Mouse (Mus musculus): ENCODE results near the gene Kcnk3. TPM values are rescaled to one million over a fixed set of nuclear protein-coding genes. Genes with fewer than 3 reads are reported as not detected.

The Kcnk3 gene
- polyA plus RNA-seq, 1 experiment from 2014 or later = 0.65 TPM

- no peak overlapping the region for H3K9ac ChIP-seq (ENCODE audit: low read depth, low read length)
Observed at GRCm38 (mm10) chr5:30626331-30627105, 38.5 kb downstream of the Kcnk3 start.

GRCm38 (mm10) chr5:30628511-30628910 is 40.5 kb downstream of the Kcnk3 start:
- DNase-seq (ENCODE audit: low spot score) (no peak), ATAC-seq (ENCODE audit: low FRiP score) (no peak)
- peaks cover under 1% of the 10 kb centered on the region; the same call in 1 of the 2 replicates for H3K27me3 ChIP-seq (ENCODE audit: control insufficient read depth, insufficient read depth, low read length)
- no peak overlapping the region for H3K4me3 ChIP-seq (ENCODE audit: low read depth, low read length)
- no peaks in the 10 kb centered on the region for H3K36me3 ChIP-seq (ENCODE audit: control insufficient read depth, insufficient read depth, low read length)
- WGBS = 74% methylated on average over 3 of the region's 3 CpGs
- H3K4me2 ChIP-seq (replicated peaks; ENCODE audit: low read depth, low read length) = no peak overlapping the region
- no peaks in the 10 kb centered on the region for H3K9me3 ChIP-seq (ENCODE audit: control insufficient read depth, low read length)
- no peak overlapping the region for H3K27ac ChIP-seq (ENCODE audit: low read depth, low read length)
- no peaks in the 10 kb centered on the region for H3K4me1 ChIP-seq (replicated peaks; ENCODE audit: control insufficient read depth, insufficient read depth, low read length)
- no peak overlapping the region for H3K9ac ChIP-seq (ENCODE audit: low read depth, low read length)

More at GRCm38 (mm10) chr5:30626331-30627105, 38.5 kb downstream of the Kcnk3 start:
- peaks cover 16% of the 10 kb centered on the region for H3K27me3 ChIP-seq (ENCODE audit: control insufficient read depth, insufficient read depth, low read length)
- no peak overlapping the region for H3K27ac ChIP-seq (ENCODE audit: low read depth, low read length)
- no peaks in the 10 kb centered on the region for H3K9me3 ChIP-seq (ENCODE audit: control insufficient read depth, low read length)
- H3K4me2 ChIP-seq (replicated peaks; ENCODE audit: low read depth, low read length) = no peak overlapping the region
- H3K4me1 ChIP-seq (replicated peaks; ENCODE audit: control insufficient read depth, insufficient read depth, low read length) = peaks cover 9% of the 10 kb centered on the region
- no peak overlapping the region for H3K4me3 ChIP-seq (ENCODE audit: low read depth, low read length)
- DNase-seq (ENCODE audit: low spot score) (no peak), ATAC-seq (ENCODE audit: low FRiP score) (no peak)
- H3K36me3 ChIP-seq (ENCODE audit: control insufficient read depth, insufficient read depth, low read length) = no peaks in the 10 kb centered on the region
- WGBS = 85% methylated on average over 8 of the region's 8 CpGs

DNA sequence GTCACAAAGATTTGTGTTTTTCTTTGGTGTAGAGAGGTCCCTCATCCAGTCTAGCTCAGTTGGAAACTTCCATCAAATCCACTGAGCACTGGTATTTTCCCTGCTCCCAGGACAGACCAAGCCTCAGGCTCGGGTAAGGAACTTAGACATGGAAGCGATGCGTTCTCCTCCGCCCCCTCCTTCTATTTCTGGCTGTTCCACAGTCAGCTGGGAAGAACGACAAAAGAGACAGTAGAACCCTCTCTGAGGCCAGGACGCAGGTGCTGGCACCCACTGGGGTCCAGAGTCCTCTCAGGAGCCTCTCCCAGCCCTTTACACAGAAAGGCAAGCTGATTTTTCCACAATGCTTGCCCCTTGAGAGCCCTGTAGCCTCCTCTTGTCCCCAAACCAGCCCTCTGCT is 42.4 kb downstream of the Kcnk3 start:
- H3K9me3 ChIP-seq (ENCODE audit: control insufficient read depth, low read length) = no peaks in the 10 kb centered on the region
- ATAC-seq (ENCODE audit: low FRiP score) = no peak
- no peaks in the 10 kb centered on the region for H3K27me3 ChIP-seq (ENCODE audit: control insufficient read depth, insufficient read depth, low read length)
- no peaks in the 10 kb centered on the region for H3K36me3 ChIP-seq (ENCODE audit: control insufficient read depth, insufficient read depth, low read length)
- no peak overlapping the region for H3K4me3 ChIP-seq (ENCODE audit: low read depth, low read length)
- no peak overlapping the region for H3K27ac ChIP-seq (ENCODE audit: low read depth, low read length)
- no peak overlapping the region for H3K9ac ChIP-seq (ENCODE audit: low read depth, low read length)
- WGBS = 82% methylated on average over 6 of the region's 6 CpGs
- no peak for DNase-seq (ENCODE audit: low spot score)
- H3K4me1 ChIP-seq (replicated peaks; ENCODE audit: control insufficient read depth, insufficient read depth, low read length) = no peaks in the 10 kb centered on the region
- H3K4me2 ChIP-seq (replicated peaks; ENCODE audit: low read depth, low read length) = no peak overlapping the region

DNA sequence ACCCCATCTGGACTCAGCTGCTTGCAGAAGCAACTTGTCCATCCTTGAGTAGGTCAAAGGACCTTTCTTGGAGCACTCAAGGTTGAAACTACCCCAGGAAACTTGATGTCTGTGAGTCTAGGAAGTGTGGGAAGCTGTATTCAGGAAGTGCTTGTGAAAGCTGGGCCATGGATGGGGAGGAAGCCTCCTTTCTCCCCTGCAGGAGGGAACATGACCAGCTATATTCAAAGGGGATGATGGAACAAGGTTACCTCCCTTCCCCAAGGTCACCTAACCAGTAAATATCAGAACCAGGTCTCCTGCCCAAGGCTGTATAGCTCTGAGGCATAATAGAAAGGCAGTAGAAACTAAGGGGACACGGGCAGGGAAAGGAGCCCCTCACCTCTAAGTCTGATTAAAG is 44.2 kb downstream of the Kcnk3 start:
- DNase-seq (ENCODE audit: low spot score) (no peak), ATAC-seq (ENCODE audit: low FRiP score) (no peak)
- Histone ChIP-seq H3K4me3 (ENCODE audit: low read depth, low read length) (no peak overlapping the region), H3K27me3 (ENCODE audit: control insufficient read depth, insufficient read depth, low read length) (0 out of 2 replicates have a peak, but pooled peaks cover 2% of the 10 kb centered on the region), H3K4me2 (replicated peaks; ENCODE audit: low read depth, low read length) (no peak overlapping the region), H3K9ac (ENCODE audit: low read depth, low read length) (no peak overlapping the region), H3K9me3 (ENCODE audit: control insufficient read depth, low read length) (no peaks in the 10 kb centered on the region), H3K4me1 (replicated peaks; ENCODE audit: control insufficient read depth, insufficient read depth, low read length) (no peaks in the 10 kb centered on the region), H3K27ac (ENCODE audit: low read depth, low read length) (no peak overlapping the region), H3K36me3 (ENCODE audit: control insufficient read depth, insufficient read depth, low read length) (no peaks in the 10 kb centered on the region)
- WGBS = 80% methylated on average over 1 of the region's 1 CpGs

GRCm38 (mm10) chr5:30636994-30637393 is 49.0 kb downstream of the Kcnk3 start:
- Histone ChIP-seq H3K36me3 (ENCODE audit: control insufficient read depth, insufficient read depth, low read length) (no peaks in the 10 kb centered on the region), H3K9me3 (ENCODE audit: control insufficient read depth, low read length) (no peaks in the 10 kb centered on the region), H3K27ac (ENCODE audit: low read depth, low read length) (no peak overlapping the region), H3K9ac (ENCODE audit: low read depth, low read length) (no peak overlapping the region), H3K27me3 (ENCODE audit: control insufficient read depth, insufficient read depth, low read length) (0 out of 2 replicates have a peak, but pooled peaks cover 2% of the 10 kb centered on the region), H3K4me2 (replicated peaks; ENCODE audit: low read depth, low read length) (no peak overlapping the region), H3K4me3 (ENCODE audit: low read depth, low read length) (no peak overlapping the region), H3K4me1 (replicated peaks; ENCODE audit: control insufficient read depth, insufficient read depth, low read length) (no peaks in the 10 kb centered on the region)
- DNase-seq (ENCODE audit: low spot score) (no peak), ATAC-seq (ENCODE audit: low FRiP score) (no peak)
- WGBS = 62% methylated on average over 7 of the region's 7 CpGs

DNA sequence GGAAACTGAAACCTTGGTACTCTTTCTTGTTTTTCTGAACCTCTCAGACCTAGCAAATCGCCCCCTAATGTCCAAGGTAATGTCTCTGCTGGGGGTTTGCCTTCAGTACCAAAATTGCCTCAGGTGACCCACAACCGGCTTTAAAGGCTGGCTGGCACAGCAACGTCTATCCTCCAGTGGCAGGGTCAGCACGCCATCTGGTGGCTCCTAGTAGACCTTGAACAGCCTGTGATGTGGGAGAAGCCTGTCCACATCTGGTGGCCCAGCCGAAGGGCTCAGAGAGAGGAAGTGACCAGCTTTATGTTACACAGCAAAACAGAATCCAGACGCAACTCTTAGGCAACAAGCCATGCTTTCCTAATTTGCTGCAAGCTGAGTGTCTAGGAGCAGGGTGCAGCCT is 50.1 kb downstream of the Kcnk3 start:
- no peak overlapping the region for H3K9ac ChIP-seq (ENCODE audit: low read depth, low read length)
- no peak overlapping the region for H3K4me2 ChIP-seq (replicated peaks; ENCODE audit: low read depth, low read length)
- H3K4me1 ChIP-seq (replicated peaks; ENCODE audit: control insufficient read depth, insufficient read depth, low read length) = no peaks in the 10 kb centered on the region
- H3K36me3 ChIP-seq (ENCODE audit: control insufficient read depth, insufficient read depth, low read length) = no peaks in the 10 kb centered on the region
- DNase-seq (ENCODE audit: low spot score) = peak; percentile 77
- 5% methylated on average over 6 of the region's 6 CpGs for WGBS
- no peaks in the 10 kb centered on the region for H3K9me3 ChIP-seq (ENCODE audit: control insufficient read depth, low read length)
- H3K27me3 ChIP-seq (ENCODE audit: control insufficient read depth, insufficient read depth, low read length) = 0 out of 2 replicates have a peak, but pooled peaks cover 2% of the 10 kb centered on the region
- no peak overlapping the region for H3K27ac ChIP-seq (ENCODE audit: low read depth, low read length)
- ATAC-seq (ENCODE audit: low FRiP score) = no peak
- no peak overlapping the region for H3K4me3 ChIP-seq (ENCODE audit: low read depth, low read length)

DNA sequence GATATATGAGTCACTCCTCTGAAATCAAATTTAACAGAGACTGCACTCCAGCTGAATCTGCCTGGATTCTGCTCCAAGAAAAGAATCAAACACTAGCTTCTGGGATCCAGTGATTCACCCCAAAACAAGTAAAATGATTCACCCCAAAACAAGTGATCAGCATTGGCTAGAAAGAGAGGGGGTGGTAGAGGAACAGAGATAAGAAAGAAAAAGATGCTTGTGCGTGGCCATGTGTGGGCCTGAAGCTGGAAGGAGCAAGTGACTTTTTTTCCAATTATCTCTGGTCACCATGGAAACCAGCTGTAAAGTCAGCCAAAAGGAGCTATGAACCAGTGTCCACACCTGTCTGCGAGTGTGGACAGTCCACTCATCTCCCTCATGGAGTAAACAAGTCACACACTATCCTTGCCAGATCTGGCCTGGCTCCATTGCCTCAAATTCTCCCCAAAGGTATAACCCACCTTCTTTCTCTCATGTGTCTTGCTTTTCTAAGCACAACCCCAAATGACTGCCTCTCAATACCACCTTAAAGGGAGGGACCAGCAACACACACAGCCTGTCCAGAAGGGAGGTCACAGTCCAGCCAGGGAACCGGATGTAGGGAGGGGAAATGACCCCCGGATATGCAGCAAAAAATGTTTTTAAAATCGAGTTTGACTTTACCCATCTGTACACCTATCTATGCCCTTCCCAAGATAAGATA is 55.7 kb downstream of the Kcnk3 start:
- Histone ChIP-seq H3K4me2 (replicated peaks; ENCODE audit: low read depth, low read length) (no peak overlapping the region), H3K9me3 (ENCODE audit: control insufficient read depth, low read length) (no peaks in the 10 kb centered on the region), H3K27ac (ENCODE audit: low read depth, low read length) (no peak overlapping the region), H3K9ac (ENCODE audit: low read depth, low read length) (no peak overlapping the region), H3K36me3 (ENCODE audit: control insufficient read depth, insufficient read depth, low read length) (no peaks in the 10 kb centered on the region), H3K4me1 (replicated peaks; ENCODE audit: control insufficient read depth, insufficient read depth, low read length) (peaks cover 5% of the 10 kb centered on the region; the same call in 1 of the 2 replicates), H3K27me3 (ENCODE audit: control insufficient read depth, insufficient read depth, low read length) (no peaks in the 10 kb centered on the region), H3K4me3 (ENCODE audit: low read depth, low read length) (no peak overlapping the region)
- no peak for DNase-seq (ENCODE audit: low spot score)
- no peak for ATAC-seq (ENCODE audit: low FRiP score)
- WGBS = 68% methylated on average over 5 of the region's 5 CpGs

DNA sequence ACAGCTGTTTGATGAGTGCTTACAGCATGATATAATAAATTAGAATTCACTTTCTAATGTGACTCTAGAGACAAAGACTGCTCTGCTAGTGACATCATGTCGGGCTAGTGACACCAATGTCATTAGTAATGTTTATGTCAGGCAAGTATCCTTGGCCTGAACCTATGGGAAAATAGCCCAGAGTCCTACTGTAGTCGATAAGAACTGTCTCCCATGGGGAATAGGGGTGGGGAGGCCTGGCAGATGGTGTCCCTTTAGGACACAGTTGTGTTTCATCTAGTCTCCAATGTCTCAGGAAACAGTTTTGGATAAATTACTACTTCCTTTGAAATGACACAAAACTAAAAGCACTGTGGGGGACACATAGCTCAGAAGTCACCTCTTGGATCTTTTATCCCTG is 58.1 kb downstream of the Kcnk3 start:
- H3K27me3 ChIP-seq (ENCODE audit: control insufficient read depth, insufficient read depth, low read length) = no peaks in the 10 kb centered on the region
- H3K4me2 ChIP-seq (replicated peaks; ENCODE audit: low read depth, low read length) = no peak overlapping the region
- no peak overlapping the region for H3K27ac ChIP-seq (ENCODE audit: low read depth, low read length)
- no peak overlapping the region for H3K9ac ChIP-seq (ENCODE audit: low read depth, low read length)
- no peak overlapping the region for H3K4me3 ChIP-seq (ENCODE audit: low read depth, low read length)
- ATAC-seq (ENCODE audit: low FRiP score) (no peak), DNase-seq (ENCODE audit: low spot score) (no peak)
- H3K36me3 ChIP-seq (ENCODE audit: control insufficient read depth, insufficient read depth, low read length) = no peaks in the 10 kb centered on the region
- H3K4me1 ChIP-seq (replicated peaks; ENCODE audit: control insufficient read depth, insufficient read depth, low read length) = peaks cover 6% of the 10 kb centered on the region; the same call in 1 of the 2 replicates
- no peaks in the 10 kb centered on the region for H3K9me3 ChIP-seq (ENCODE audit: control insufficient read depth, low read length)
- WGBS = 75% methylated on average over 2 of the region's 2 CpGs

All from hindbrain, embryonic 11.5 days (tissue).